Mouse (Mus musculus) layer of hippocampus, postnatal 14 days (tissue): ENCODE measurements around the gene Bnc1. TPM values are rescaled to one million over a fixed set of nuclear protein-coding genes. Genes with fewer than 3 reads are reported as not detected.

Experiments
- DNase-seq, 2 experiments: peaks; one replicate each; pipeline ENCODE4 v3.0.0; 2021 to 2022; ENCODE audit warnings: low spot score in 2 of 2, mixed read lengths in 1 of 2
- long read RNA-seq, 2 experiments: library from polyadenylated mRNA; stranded (forward); transcript quantifications; one replicate each; pipeline ENCODE4 v2.0.0; 2021
- total RNA-seq, 2 experiments: library from RNA; stranded (reverse); gene quantifications; 2 replicates each; pipeline ENCODE4 v1.2.3; 2021

Bnc1 gene
- total RNA-seq: not detected
- long read RNA-seq, experiment 1: 0 reads
- long read RNA-seq, experiment 2: 0 reads

- no peak for DNase-seq
These were observed at the start of gene Bnc1 for GRCm38 (mm10) chr7:81992131-81993061. TSS of gene Bnc1 (minus strand) at chr7:81992292.

- no peak for DNase-seq
These were observed 41.3 kb upstream of the Bnc1 start for GRCm38 (mm10) chr7:82033347-82033746.

GRCm38 (mm10) chr7:82029666-82030065 is 37.6 kb upstream of the Bnc1 start:
- DNase-seq: no peak

GRCm38 (mm10) chr7:82025802-82026201 is 33.7 kb upstream of the Bnc1 start:
- no peak for DNase-seq

- no peak for DNase-seq
These were observed 31.6 kb upstream of the Bnc1 start for GRCm38 (mm10) chr7:82023676-82024075.

GRCm38 (mm10) chr7:82022404-82022803 is 30.3 kb upstream of the Bnc1 start:
- no peak for DNase-seq

- no peak for DNase-seq
These were observed 25.9 kb upstream of the Bnc1 start for GRCm38 (mm10) chr7:82018031-82018430.

- DNase-seq: no peak
These were observed 24.9 kb upstream of the Bnc1 start for GRCm38 (mm10) chr7:82016751-82017710.

GRCm38 (mm10) chr7:82012472-82012871 is 20.4 kb upstream of the Bnc1 start:
- no peak for DNase-seq

GRCm38 (mm10) chr7:82011534-82012401 is 19.7 kb upstream of the Bnc1 start:
- DNase-seq: no peak

- no peak for DNase-seq
These were observed 15.1 kb upstream of the Bnc1 start for GRCm38 (mm10) chr7:82007151-82007550.

GRCm38 (mm10) chr7:82004228-82004627 is 12.1 kb upstream of the Bnc1 start:
- no peak for DNase-seq

GRCm38 (mm10) chr7:81999816-82000215 is 7.7 kb upstream of the Bnc1 start:
- DNase-seq: no peak

GRCm38 (mm10) chr7:81999372-81999771 is 7.3 kb upstream of the Bnc1 start:
- no peak for DNase-seq

- no peak for DNase-seq
These were observed 3.9 kb upstream of the Bnc1 start for GRCm38 (mm10) chr7:81995975-81996374.

GRCm38 (mm10) chr7:81995126-81995525 is 3.0 kb upstream of the Bnc1 start:
- no peak for DNase-seq

- no peak for DNase-seq
These were observed 1.0 kb upstream of the Bnc1 start for GRCm38 (mm10) chr7:81993140-81993539.

GRCm38 (mm10) chr7:81991611-81992061 is 456 bp downstream of the Bnc1 start:
- DNase-seq: no peak

GRCm38 (mm10) chr7:81991116-81991515 is 976 bp downstream of the Bnc1 start:
- no peak for DNase-seq

- no peak for DNase-seq
These were observed 8.4 kb downstream of the Bnc1 start for GRCm38 (mm10) chr7:81983651-81984050.

- DNase-seq: no peak
These were observed 13.8 kb downstream of the Bnc1 start for GRCm38 (mm10) chr7:81978304-81978703.
